Mouse (Mus musculus): ENCODE data around the gene Gsn.

Gsn gene

GRCm38 (mm10) chr2:35255885-35256833 lies at the start of gene Gsn:
Gene Gsn, plus strand, starts transcription at chr2:35256380.
- peak; percentile 61 for DNase-seq (ENCODE audit: low read depth)

DNA sequence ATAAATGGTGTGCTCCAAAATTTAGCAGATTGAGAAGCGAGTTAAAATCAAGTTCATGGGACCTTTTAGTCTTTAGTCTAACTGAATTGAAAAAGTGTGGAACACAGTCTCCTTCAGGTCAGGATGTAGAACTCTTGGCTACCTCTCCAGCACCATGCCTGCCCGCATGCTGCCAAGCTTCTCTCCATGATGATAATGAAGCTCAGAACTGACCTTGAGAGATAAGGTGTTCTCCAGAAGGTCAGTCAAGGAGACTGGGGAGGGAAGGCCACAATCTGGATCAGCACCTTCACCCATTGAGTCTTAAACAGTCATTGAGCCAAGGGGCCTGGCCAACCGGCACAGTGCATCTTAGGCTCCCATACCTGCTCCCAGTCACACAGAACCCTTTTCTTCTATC lies 49.4 kb upstream of the Gsn start:
- DNase-seq (ENCODE audit: low read depth) = no peak

GRCm38 (mm10) chr2:35208054-35208453 lies 48.1 kb upstream of the Gsn start:
- DNase-seq (ENCODE audit: low read depth) = no peak

DNA sequence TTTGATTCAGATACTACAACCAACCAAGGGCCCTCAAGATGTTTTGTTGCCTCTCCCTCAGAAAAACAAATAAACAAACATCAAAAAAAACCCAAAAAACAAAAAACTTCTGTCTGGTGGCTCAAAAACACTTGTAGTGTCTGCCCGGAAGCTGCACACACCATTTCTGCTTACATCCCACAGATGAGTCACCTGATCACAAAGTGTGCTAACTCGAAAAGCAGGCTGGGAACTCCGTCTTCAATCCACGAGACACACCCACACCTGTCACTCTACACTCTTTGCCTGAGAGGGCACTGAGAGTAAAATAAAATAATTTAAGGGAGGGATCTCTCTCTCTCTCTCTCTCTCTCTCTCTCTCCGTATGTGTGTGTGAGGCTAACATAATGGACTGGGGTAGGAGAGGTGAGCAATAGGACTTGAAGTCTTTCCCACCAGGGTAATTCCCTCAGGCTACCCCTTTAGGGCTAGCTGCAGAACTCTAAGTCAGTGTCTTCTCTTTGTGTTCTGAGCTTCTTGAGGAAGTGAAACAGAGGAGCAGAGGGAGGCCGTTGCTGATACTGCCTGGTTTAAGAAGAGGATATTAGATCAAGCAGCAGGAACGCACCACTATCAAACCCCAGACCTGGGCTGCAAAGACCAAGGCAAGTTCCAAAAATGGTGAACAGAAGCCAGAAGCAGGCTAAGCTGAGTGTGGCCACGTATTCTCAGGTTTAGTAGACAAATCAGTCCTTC lies 47.1 kb upstream of the Gsn start:
- no peak for DNase-seq (ENCODE audit: low read depth)

DNA sequence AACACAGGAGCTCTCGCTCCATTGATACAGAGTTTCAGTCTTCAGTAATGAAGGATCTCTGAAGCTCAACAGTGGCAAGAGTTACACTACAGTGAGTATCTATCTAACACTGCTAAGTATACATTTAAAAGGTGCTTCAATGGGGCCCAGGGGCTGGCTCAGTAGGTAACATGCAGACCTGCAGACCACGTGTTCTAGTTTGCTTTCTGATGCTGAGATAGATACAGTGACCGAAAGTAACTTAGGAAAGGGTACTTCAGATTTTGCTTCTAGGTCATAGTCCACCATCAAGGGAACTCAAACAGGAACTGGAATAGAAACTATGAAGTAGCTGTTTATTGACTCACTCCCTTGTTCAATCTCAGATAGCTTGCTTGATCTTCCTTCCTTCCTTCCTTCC lies 44.5 kb upstream of the Gsn start:
- DNase-seq (ENCODE audit: low read depth) = no peak

DNA sequence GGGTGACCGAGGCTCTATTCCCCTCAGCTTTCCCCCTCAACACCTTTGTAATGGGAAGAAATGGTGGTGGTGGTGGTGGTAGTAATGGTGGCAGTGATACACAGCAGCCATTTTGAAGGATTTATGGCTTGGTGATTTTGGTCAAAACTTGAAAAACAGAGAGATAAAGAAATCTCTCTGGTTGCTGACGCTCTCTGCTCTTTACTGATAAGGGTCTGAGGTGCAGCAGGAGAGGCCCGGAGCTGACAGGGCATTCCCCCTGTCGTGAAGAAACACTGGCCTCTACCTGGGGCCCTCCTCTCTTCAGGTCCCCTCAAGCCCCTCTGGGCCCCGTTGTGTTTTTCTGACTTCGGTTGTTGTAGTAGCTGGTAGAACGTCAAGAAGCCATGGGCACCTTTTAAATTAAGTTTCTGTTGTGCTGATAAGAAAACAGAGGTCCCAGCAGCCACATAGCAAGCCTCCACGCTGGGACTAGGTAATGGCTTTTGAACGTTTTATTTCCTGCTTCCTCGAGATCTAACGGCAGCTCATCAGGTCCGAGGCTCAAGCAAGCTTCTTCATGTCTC lies 42.8 kb upstream of the Gsn start:
- no peak for DNase-seq (ENCODE audit: low read depth)

DNA sequence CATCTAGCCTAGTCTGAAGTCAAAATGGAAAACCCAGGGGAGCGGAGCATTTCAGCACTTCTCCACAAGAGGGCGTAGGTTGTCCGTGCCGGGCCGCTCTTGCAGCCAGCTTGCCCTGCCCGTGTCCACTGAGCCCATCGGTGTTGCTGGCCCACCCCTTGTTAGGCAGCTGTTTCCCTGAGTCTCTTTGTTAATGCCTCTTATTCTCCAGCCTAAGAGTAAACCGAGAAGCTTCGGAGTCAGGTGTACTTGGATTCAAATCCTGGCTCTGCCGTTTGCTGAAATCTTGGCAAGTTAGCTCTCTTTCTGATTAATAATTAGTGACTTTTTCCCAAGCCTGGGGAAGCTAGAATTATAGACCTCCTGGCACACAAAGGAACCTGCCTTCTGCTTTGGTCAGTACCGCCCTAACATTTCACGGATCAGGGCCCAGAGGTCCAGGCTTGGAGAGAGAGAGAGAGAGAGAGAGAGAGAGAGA lies 41.3 kb upstream of the Gsn start:
- peak; percentile 70 for DNase-seq (ENCODE audit: low read depth)

GRCm38 (mm10) chr2:35215363-35215762 lies 40.8 kb upstream of the Gsn start:
- DNase-seq (ENCODE audit: low read depth) = no peak

- DNase-seq (ENCODE audit: low read depth) = no peak
These were observed 39.5 kb upstream of the Gsn start for GRCm38 (mm10) chr2:35216701-35217100.

GRCm38 (mm10) chr2:35218736-35219135 lies 37.4 kb upstream of the Gsn start:
- no peak for DNase-seq (ENCODE audit: low read depth)

GRCm38 (mm10) chr2:35222822-35223391 lies 33.3 kb upstream of the Gsn start:
- no peak for DNase-seq (ENCODE audit: low read depth)

DNA sequence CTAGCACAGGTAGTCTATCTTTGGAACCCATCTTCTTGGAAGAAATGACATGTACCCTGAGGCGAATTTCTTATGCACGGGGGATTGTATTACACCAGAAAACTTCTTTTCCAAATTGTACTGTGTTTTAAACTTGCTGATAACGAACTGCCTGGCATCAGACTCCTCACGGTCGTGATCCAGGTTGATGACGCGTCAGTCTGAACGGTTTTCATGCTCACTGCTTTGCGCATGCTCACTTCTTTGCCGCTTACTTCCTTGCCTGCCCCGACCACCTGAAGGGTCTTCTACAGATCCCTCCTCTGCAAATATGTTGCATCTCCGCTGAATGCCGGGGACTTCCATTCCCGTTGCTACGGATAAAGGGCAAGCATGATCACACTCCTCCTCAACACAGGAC lies 31.9 kb upstream of the Gsn start:
- DNase-seq (ENCODE audit: low read depth) = no peak

DNA sequence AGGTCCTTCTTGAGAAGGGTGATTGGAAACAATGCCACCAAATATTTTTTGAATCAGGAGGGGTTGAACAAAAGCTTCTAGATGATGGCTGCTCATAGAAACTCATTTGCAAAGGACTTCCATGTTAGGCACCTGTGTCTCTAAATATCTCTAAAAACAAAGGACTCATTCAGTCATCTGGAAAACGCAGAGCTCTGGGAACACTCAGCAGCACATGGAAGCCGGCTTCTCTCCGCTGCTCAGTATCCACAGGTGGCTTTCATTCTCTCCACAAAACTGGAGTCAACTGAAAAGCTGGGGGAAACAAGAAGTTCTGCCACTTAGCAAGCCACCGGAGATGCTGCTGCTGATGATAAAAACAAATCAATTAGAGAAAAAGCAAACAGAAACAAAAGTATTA lies 28.0 kb upstream of the Gsn start:
- DNase-seq (ENCODE audit: low read depth) = no peak

DNA sequence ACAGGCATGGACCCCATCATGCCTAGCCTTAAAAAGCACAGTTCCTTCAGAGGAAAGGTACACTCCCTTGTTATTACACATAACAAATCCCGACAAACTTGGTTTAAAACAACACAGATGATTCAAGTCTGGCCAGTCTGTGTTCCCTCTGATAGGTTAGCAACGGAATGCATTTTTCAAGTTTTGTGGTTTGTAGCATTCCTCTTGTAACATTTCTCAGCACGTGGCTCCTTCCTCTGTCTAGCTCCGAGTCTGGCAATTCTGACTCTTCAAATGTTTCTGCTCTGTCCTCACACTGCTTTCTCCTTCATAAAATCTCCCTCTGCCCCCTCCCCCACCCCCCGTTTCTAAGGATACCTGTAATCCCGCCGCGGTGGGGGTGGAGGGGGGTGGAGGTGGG lies 26.0 kb upstream of the Gsn start:
- DNase-seq (ENCODE audit: low read depth) = no peak

DNA sequence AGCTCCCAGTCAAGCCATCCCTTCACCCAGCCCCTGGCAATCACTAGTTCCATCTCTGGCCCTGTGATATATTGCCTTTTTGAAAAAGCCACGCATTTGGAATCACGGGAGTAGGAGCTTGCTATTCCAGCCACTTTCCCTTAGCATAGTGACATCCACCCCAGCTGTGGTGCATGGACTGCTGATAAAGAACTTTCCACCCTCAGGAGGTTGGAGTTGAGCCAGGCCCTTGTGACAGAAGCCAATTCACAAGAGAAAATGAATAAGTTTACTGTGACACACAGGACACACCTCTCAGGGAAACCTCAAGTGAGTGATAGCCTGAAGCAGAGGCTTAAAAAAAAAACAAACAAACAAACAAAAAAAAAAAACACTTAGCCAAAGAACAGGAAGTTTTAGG lies 24.3 kb upstream of the Gsn start:
- DNase-seq (ENCODE audit: low read depth) = no peak

DNA sequence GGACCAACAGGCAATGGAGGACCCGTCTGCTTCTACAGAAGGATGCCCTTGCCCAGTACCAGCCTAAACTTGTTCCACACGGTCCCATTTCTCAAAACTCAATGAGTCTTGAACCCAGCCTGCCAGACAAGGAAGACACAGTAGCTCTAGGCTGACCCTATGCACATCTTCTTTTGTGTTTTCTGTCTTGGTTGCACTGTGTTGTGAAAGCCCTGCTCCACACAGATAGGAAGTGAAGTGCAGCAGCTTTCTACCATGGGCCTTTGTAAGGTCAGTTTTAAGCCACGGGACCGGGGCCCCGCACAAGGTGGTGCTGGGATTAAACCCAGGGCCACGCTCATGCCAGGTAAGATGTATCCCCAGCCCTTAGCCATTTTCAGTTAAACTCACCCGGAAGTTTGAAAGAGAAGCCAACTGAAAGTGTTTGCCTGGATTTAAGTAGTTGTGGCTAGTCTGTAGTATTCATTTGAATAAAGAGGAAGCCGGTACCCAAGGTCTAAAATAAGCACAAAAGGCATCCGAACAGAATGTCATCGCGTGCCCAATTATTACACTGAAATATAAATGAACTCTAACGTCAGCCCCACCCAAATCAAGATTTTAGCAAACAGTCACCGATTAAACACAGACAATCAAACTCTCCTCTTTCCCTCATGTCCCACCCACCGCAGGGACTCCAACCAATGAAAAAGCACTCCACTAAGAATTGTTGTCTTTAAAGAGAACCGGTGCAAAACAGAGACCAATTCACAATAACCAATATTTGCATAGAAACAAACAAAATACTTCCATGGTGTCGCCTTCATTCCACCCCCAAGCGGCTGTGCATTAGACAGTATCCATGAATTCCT lies 23.4 kb upstream of the Gsn start:
- no peak for DNase-seq (ENCODE audit: low read depth)

DNA sequence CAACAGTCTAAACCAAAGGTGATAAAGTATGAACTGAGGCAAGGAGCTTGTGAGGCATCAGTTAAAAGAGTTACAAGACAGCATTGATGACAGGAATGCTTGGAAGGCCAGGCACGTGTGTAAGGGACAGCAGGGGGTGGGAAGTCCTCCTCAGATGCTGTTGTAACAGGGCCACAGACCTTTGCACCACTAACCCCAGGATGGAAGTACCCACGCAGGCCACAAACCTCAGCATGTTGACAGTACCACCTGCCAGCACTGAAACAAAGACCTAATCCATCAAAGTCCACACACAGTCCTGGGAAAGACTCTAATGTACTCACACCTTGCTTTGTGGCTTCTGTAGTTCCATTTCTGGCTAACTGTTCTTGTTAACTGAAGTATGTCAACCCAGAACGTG lies 22.3 kb upstream of the Gsn start:
- no peak for DNase-seq (ENCODE audit: low read depth)

DNA sequence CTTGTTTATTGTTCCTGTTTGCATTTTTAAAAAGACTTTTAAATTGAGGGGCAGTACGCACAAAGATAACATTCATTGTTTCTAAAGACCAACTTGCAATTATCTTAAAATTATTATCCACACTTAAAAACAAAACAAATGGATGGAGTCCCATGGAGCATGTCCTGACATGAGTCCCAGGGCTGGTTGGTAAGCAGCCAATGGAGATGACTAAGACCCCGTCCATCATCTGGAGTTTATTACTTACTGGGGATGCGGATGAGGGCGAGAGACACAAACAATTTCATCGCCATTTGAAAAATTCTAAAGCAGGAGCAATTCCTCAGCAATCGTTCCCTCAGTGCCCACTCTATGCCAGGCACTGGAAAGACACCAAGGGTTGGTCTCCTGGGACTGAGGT lies 21.2 kb upstream of the Gsn start:
- no peak for DNase-seq (ENCODE audit: low read depth)

GRCm38 (mm10) chr2:35244241-35244640 lies 11.9 kb upstream of the Gsn start:
- no peak for DNase-seq (ENCODE audit: low read depth)

- no peak for DNase-seq (ENCODE audit: low read depth)
These were observed 8.4 kb upstream of the Gsn start for GRCm38 (mm10) chr2:35247763-35248162.

DNA sequence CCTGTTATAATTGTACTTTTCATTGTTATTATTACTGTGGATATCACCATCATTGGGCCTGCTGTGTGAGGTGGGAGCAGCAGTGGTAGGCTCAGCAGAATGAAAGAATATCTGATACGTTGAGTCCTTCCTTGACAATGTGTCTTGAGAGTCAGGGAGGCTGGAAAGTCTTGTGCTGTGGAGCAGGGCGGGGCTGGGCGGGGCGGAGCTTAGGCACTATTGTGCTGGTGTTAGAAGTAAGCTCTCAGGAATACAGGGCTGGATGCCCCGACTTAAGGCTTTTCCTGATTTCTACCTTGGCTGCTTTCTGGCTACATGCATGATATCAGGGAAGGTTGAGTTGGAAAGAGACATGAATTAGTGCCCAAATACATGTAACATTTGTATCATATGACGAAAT lies 3.4 kb upstream of the Gsn start:
- no peak for DNase-seq (ENCODE audit: low read depth)

DNA sequence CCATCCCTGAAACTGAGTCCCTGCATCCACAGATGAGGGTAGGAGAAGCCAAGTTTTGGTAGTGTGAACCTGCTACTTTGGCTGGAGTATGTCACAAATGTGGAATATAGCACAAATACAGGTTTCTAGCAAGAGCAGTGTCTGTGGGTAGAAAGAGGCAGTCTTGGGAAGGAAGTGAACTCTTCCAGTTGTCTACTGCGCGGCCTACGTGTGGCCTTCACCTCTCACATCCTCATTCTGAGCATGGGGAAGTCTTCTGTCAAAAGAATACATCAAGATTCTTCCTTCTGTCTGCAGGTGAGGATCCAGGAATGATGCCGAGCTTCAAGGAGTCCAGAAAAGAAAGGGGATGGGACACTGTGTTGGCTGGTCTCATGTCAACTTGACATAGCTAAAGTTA lies 2.4 kb upstream of the Gsn start:
- DNase-seq (ENCODE audit: low read depth) = no peak
